Mouse (Mus musculus): ENCODE data around the gene Thsd7a. TPM values are rescaled to one million over a fixed set of nuclear protein-coding genes. Genes with fewer than 3 reads are reported as not detected.

The Thsd7a gene
- 0.76 and 0.87 TPM in 2 replicates for polyA plus RNA-seq (2012; rRNA removed)

DNA sequence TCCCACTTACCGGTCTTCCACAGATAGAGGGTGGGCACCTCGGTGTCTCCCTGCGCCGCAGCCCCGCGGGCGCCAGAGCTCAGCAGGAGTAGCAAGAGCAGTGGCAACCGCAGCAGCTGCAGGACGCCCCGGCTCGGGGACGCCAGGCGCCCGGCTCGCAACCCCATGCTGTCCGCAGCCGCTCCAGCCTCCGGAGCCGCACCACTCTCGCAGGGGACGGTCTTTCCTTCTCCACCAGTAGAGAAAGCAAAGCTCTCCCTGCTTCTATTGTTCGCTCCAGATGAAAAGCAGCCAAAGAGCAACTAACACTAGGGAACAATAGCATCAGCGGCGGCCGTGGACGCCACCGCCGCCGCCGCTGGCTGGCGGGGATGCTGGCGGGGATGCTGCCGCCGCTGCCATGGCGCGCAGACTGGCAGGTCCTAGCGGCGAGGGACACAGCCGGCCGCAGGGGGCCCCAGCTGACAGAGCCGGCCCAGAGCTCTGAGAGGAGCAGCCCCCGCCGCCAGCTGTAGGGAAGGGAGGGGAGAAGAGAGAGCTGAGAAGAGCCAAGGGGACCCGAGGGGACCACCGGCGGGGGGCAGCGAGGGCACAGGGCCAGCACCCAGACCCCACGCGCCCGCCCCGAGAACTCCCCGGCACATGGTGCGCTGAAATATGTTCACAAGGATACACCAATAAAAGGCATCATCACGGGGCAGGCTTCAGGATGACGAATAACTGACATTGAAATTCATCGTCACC is at the start of gene Thsd7a:
Gene Thsd7a (minus strand): TSS at position 624 of the 744 bp plus-strand sequence.

